Mouse (Mus musculus) G1E (cell line): ENCODE measurements around the gene Ccl12. TPM values are rescaled to one million over a fixed set of nuclear protein-coding genes. Genes with fewer than 3 reads are reported as not detected.

ENCODE experiments used
- ATAC-seq: 2 replicates; pipeline ENCODE4 v1.8.0; 2016; ENCODE audit warnings: mild to moderate bottlenecking; ENCODE audit not compliant: insufficient number of reproducible peaks, poor library complexity, low FRiP score, severe bottlenecking; ENCODE audit errors: extremely low read depth
- DNase-seq: peaks from one replicate; pipeline ENCODE4 v3.0.0; 2012; ENCODE audit warnings: low spot score
- H3K27me3 ChIP-seq: 2 replicates; pipeline ENCODE4 v1.6.1; 2012; ENCODE audit warnings: mild to moderate bottlenecking, low read length, inconsistent platforms; ENCODE audit not compliant: insufficient read depth
- H3K36me3 ChIP-seq: replicated peaks from 2 replicates; pipeline ENCODE3; 2012; ENCODE audit warnings: mild to moderate bottlenecking, inconsistent platforms
- H3K4me1 ChIP-seq: 2 replicates; pipeline ENCODE4 v1.6.1; 2012; ENCODE audit warnings: low read depth, low read length, inconsistent platforms, mixed read lengths; ENCODE audit not compliant: insufficient read depth
- H3K4me3 ChIP-seq: 2 replicates; pipeline ENCODE4 v1.5.1; 2012; ENCODE audit warnings: low read depth, mild to moderate bottlenecking, inconsistent platforms, low read length, moderate library complexity, mixed read lengths
- H3K9me3 ChIP-seq: replicated peaks from 2 replicates; pipeline ENCODE4 v1.6.1; 2012; ENCODE audit warnings: inconsistent platforms
- CTCF ChIP-seq: IDR thresholded peaks from 2 replicates; pipeline ENCODE4 v1.5.1; 2012; ENCODE audit warnings: low read depth, low read length, inconsistent platforms, mixed read lengths
- GATA1 ChIP-seq: IDR thresholded peaks from 2 replicates; pipeline ENCODE4 v1.6.1; 2012; ENCODE audit warnings: borderline replicate concordance, low read length, inconsistent platforms, mixed read lengths
- GATA2 ChIP-seq: IDR thresholded peaks from 2 replicates; pipeline ENCODE4 v1.6.1; 2012; ENCODE audit warnings: low read depth, low read length, inconsistent platforms, borderline replicate concordance
- POLR2AphosphoS5 ChIP-seq: IDR thresholded peaks from 2 replicates; pipeline ENCODE4 v1.6.1; 2012; ENCODE audit warnings: low read depth, low read length, inconsistent platforms; ENCODE audit not compliant: insufficient replicate concordance
- TAL1 ChIP-seq: conservative IDR thresholded peaks from 2 replicates; pipeline ENCODE4 v1.6.1; 2012; ENCODE audit warnings: low read depth, low read length, inconsistent platforms, mixed read lengths
- polyA plus RNA-seq: library from polyadenylated mRNA; stranded (reverse); fragments of >175 nt; gene quantifications from 2 replicates; pipeline ENCODE4 v1.2.3, GENCODE M21; 2012
- total RNA-seq, 2 experiments: library from RNA; stranded (forward) in 1 of 2; stranded (reverse) in 1 of 2; fragments of 200-1000 nt in 1 of 2; fragments of >200 nt in 1 of 2; fragmentation: Nextera tagmentation in 1 of 2; gene quantifications; 2 replicates each; pipeline ENCODE4 v1.2.3; 2014 to 2017

Ccl12 gene
- total RNA-seq (2014; fragmentation: Nextera tagmentation) (not detected in 2 replicates), total RNA-seq (2017) (not detected in 2 replicates), polyA plus RNA-seq (not detected in 2 replicates)

DNA sequence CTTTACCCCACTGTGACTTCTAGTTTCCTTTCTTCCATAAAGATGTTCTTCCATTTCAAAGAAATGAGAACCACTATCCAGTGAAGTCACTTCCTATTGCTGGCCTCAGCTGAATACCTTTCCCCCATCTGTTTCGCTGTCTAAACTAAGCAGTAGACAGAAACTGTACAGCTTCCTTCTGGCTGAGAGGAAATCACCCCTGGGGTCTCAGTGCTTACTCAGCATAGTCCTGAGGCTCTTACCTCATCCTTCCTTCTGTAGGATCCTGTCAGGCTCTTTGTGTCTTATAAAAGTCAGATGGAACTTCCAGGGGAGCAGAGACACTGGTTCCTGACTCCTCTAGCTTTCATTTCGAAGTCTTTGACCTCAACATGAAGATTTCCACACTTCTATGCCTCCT, at the start of gene Ccl12:
Gene Ccl12, plus strand, starts transcription at position 317 of the 400 bp plus-strand sequence.
- no peak within 1 kb of the TSS for H3K4me3 ChIP-seq

GRCm38 (mm10) chr11:82053849-82054248, 47.8 kb upstream of the Ccl12 start:
- Histone ChIP-seq H3K27me3 (no peaks in the 10 kb centered on the region), H3K4me3 (no peak overlapping the region), H3K9me3 (peaks cover 43% of the 10 kb centered on the region), H3K4me1 (no peaks in the 10 kb centered on the region), H3K36me3 (no peaks in the 10 kb centered on the region)
- DNase-seq (no peak), ATAC-seq (no peak)
- TF ChIP-seq GATA1 (no peak), GATA2 (no peak), TAL1 (no peak), POLR2AphosphoS5 (no peak), CTCF (no peak)

More for the DNA sequence above, at the start of gene Ccl12:
- H3K36me3 ChIP-seq = no peaks in the 10 kb centered on the region
- TF ChIP-seq POLR2AphosphoS5 = no peak
- H3K4me1 ChIP-seq = no peaks in the 10 kb centered on the region
- no peak for ATAC-seq
- no peaks in the 10 kb centered on the region for H3K27me3 ChIP-seq
- no peak for DNase-seq
- peaks cover 21% of the 10 kb centered on the region for H3K9me3 ChIP-seq

GRCm38 (mm10) chr11:82057646-82058045, 44.0 kb upstream of the Ccl12 start, which contains the start of gene Ccl11:
Ccl11 (plus strand) TSS chr11:82057823.
- Histone ChIP-seq H3K4me1 (no peaks in the 10 kb centered on the region), H3K36me3 (no peaks in the 10 kb centered on the region), H3K27me3 (no peaks in the 10 kb centered on the region), H3K9me3 (peaks cover 36% of the 10 kb centered on the region), H3K4me3 (no peak within 1 kb of the TSS)
- DNase-seq = no peak
- ATAC-seq = no peak
- TF ChIP-seq CTCF (no peak), GATA2 (no peak), GATA1 (no peak), TAL1 (no peak), POLR2AphosphoS5 (no peak)

- DNase-seq = no peak
- Histone ChIP-seq H3K4me1 (no peaks in the 10 kb centered on the region), H3K9me3 (peaks cover 32% of the 10 kb centered on the region), H3K27me3 (no peaks in the 10 kb centered on the region), H3K36me3 (no peaks in the 10 kb centered on the region), H3K4me3 (no peak overlapping the region)
- ATAC-seq = no peak
- no peak for TF ChIP-seq GATA2
- no peak for TF ChIP-seq GATA1
- no peak for TF ChIP-seq CTCF
- TF ChIP-seq POLR2AphosphoS5 = no peak
- no peak for TF ChIP-seq TAL1
Measured at GRCm38 (mm10) chr11:82062226-82062625, 39.4 kb upstream of the Ccl12 start.

DNA sequence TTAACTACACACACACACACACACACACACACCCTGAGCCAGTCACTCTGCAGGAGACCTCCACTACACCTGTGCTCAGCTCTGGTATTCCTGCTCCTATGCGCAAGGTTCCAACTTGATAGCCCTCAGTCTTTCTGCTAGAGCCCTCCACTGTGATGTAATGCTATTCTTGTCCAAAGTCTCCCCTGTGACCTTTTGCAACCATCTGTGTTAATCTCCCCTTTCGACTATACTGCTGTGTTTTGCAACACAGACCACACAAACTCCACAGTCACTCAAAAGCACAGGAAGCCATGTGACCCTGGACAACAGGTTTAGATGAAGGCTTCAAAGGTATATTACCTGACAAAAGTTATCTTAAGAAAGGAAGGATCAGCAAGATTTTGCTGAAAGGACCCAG, 38.2 kb upstream of the Ccl12 start:
- DNase-seq (no peak), ATAC-seq (no peak)
- Histone ChIP-seq H3K4me3 (no peak overlapping the region), H3K27me3 (no peaks in the 10 kb centered on the region), H3K36me3 (no peaks in the 10 kb centered on the region), H3K4me1 (no peaks in the 10 kb centered on the region), H3K9me3 (peaks cover 26% of the 10 kb centered on the region)
- TF ChIP-seq POLR2AphosphoS5 (no peak), CTCF (no peak), GATA2 (no peak), GATA1 (no peak), TAL1 (no peak)

- no peaks in the 10 kb centered on the region for H3K27me3 ChIP-seq
Measured at GRCm38 (mm10) chr11:82066953-82067571, 34.6 kb upstream of the Ccl12 start.

More at GRCm38 (mm10) chr11:82066953-82067571, 34.6 kb upstream of the Ccl12 start:
- Histone ChIP-seq H3K4me3 (no peak overlapping the region), H3K36me3 (no peaks in the 10 kb centered on the region), H3K9me3 (peaks cover 40% of the 10 kb centered on the region), H3K4me1 (no peaks in the 10 kb centered on the region)
- DNase-seq (no peak), ATAC-seq (no peak)
- no peak for TF ChIP-seq CTCF
- TF ChIP-seq POLR2AphosphoS5 = no peak
- no peak for TF ChIP-seq TAL1
- no peak for TF ChIP-seq GATA1
- no peak for TF ChIP-seq GATA2
